Mouse (Mus musculus): ENCODE results near the gene Ms4a4d.

DNA sequence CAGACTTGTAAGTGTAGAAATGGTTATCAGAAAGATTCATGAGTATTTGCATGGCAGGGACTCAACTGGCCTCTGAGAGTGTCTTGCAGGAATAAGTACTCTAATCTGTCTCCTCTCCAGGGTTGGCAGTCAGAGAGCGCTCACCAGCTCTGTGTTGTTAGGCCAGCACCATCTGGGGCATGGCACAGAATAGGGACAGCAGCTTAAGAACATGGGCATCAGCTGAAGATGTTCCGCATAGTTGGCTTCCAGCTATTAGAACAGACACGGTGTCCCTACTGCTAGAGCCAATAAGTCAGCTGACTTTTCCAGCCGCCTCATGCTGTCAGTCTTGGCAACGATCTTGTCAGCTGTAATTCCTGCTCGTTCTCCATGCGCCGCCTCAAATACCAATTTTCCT, 38.4 kb downstream of the Ms4a4d start:
- TF ChIP-seq TAL1 (IDR thresholded peaks at IDR 0.05; ENCODE audit: low read length) (no peak), GATA1 (IDR thresholded peaks at IDR 0.05; ENCODE audit: low read length) (no peak)

Measured in erythroblast, embryonic 14.5 days (primary cell).